Mouse (Mus musculus) G1E (cell line): ENCODE results near the gene Fam20a. TPM values are rescaled to one million over a fixed set of nuclear protein-coding genes. Genes with fewer than 3 reads are reported as not detected.

Experiments
- ATAC-seq: 2 replicates; pipeline ENCODE4 v1.8.0; 2016; ENCODE audit warnings: mild to moderate bottlenecking; ENCODE audit not compliant: insufficient number of reproducible peaks, poor library complexity, low FRiP score, severe bottlenecking; ENCODE audit errors: extremely low read depth
- DNase-seq: peaks from one replicate; pipeline ENCODE4 v3.0.0; 2012; ENCODE audit warnings: low spot score
- H3K27me3 ChIP-seq: 2 replicates; pipeline ENCODE4 v1.6.1; 2012; ENCODE audit warnings: mild to moderate bottlenecking, low read length, inconsistent platforms; ENCODE audit not compliant: insufficient read depth
- H3K36me3 ChIP-seq: replicated peaks from 2 replicates; pipeline ENCODE3; 2012; ENCODE audit warnings: mild to moderate bottlenecking, inconsistent platforms
- H3K4me1 ChIP-seq: 2 replicates; pipeline ENCODE4 v1.6.1; 2012; ENCODE audit warnings: low read depth, low read length, inconsistent platforms, mixed read lengths; ENCODE audit not compliant: insufficient read depth
- H3K4me3 ChIP-seq: 2 replicates; pipeline ENCODE4 v1.5.1; 2012; ENCODE audit warnings: low read depth, mild to moderate bottlenecking, inconsistent platforms, low read length, moderate library complexity, mixed read lengths
- H3K9me3 ChIP-seq: replicated peaks from 2 replicates; pipeline ENCODE4 v1.6.1; 2012; ENCODE audit warnings: inconsistent platforms
- CTCF ChIP-seq: IDR thresholded peaks from 2 replicates; pipeline ENCODE4 v1.5.1; 2012; ENCODE audit warnings: low read depth, low read length, inconsistent platforms, mixed read lengths
- GATA1 ChIP-seq: IDR thresholded peaks from 2 replicates; pipeline ENCODE4 v1.6.1; 2012; ENCODE audit warnings: borderline replicate concordance, low read length, inconsistent platforms, mixed read lengths
- GATA2 ChIP-seq: IDR thresholded peaks from 2 replicates; pipeline ENCODE4 v1.6.1; 2012; ENCODE audit warnings: low read depth, low read length, inconsistent platforms, borderline replicate concordance
- POLR2AphosphoS5 ChIP-seq: IDR thresholded peaks from 2 replicates; pipeline ENCODE4 v1.6.1; 2012; ENCODE audit warnings: low read depth, low read length, inconsistent platforms; ENCODE audit not compliant: insufficient replicate concordance
- TAL1 ChIP-seq: conservative IDR thresholded peaks from 2 replicates; pipeline ENCODE4 v1.6.1; 2012; ENCODE audit warnings: low read depth, low read length, inconsistent platforms, mixed read lengths
- polyA plus RNA-seq: library from polyadenylated mRNA; stranded (reverse); fragments of >175 nt; gene quantifications from 2 replicates; pipeline ENCODE4 v1.2.3, GENCODE M21; 2012
- total RNA-seq, 2 experiments: library from RNA; stranded (forward) in 1 of 2; stranded (reverse) in 1 of 2; fragments of 200-1000 nt in 1 of 2; fragments of >200 nt in 1 of 2; fragmentation: Nextera tagmentation in 1 of 2; gene quantifications; 2 replicates each; pipeline ENCODE4 v1.2.3; 2014 to 2017

Fam20a gene
- total and polyA plus RNA-seq, 3 experiments = 0.05 TPM; not detected in 2

DNA sequence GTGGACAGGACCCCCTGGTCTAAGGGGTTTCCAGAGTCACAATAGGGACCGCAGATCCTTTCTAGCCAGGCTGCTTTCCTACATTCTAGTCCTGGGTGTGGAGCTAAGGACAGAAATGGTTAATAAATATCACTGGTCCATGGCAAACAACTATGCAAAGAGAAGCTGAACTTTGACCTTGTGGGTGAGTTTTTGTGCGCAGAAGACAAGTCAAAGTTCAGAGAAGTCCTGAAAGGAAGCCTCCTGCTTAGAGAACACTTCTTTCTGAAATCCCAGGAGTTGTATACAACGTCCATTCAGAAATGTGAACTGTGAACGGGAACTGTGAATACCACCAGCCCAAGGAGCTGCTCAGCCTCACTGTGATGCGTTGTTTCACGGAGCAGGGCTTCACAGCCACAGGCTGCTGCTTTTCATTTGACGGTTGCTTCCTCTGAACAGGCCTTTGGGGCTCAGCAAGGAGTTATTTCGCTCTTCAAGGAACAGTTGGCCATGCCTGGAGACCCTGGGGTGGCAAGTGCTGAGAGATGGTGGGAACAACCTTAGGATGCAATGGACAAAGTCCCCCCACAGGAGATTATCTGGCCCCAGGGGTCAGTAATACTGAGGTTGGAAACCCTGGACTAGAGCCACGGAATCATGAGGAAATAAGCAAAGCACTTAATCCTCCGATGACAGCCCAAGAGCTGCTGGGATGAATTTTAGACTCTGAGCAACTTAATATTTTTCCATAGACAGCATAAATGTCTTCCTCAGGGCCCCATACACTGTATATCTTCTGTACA lies 19.9 kb downstream of the Fam20a start:
- Histone ChIP-seq H3K27me3 (no peaks in the 10 kb centered on the region), H3K4me1 (no peaks in the 10 kb centered on the region), H3K4me3 (no peak overlapping the region), H3K36me3 (no peaks in the 10 kb centered on the region), H3K9me3 (peaks cover 22% of the 10 kb centered on the region)
- DNase-seq (no peak), ATAC-seq (no peak)
- TF ChIP-seq CTCF (no peak), POLR2AphosphoS5 (no peak), TAL1 (no peak), GATA2 (no peak), GATA1 (no peak)

DNA sequence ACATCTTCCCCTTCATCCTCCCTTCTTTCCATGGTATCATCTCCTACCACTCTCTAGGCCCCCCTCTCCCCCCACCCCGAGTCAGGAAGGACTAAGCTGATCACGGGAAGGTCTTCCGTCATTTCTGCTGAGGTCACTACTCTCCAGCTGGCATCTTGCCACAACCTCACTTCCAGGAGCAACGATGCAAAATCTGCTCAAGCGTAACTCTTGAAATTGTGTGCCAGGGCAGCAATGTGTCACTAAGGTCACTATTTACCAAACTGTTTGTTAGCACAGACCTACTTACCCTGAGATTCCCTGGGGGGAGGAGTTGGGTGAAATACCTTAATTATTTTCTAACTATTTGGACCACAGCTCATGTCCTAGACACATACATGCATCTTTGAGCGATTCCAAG lies 21.3 kb downstream of the Fam20a start:
- Histone ChIP-seq H3K4me1 (no peaks in the 10 kb centered on the region), H3K4me3 (no peak overlapping the region), H3K27me3 (no peaks in the 10 kb centered on the region), H3K9me3 (peaks cover 25% of the 10 kb centered on the region), H3K36me3 (no peaks in the 10 kb centered on the region)
- TF ChIP-seq TAL1 (no peak), POLR2AphosphoS5 (no peak)
- no peak for ATAC-seq
- DNase-seq = no peak

DNA sequence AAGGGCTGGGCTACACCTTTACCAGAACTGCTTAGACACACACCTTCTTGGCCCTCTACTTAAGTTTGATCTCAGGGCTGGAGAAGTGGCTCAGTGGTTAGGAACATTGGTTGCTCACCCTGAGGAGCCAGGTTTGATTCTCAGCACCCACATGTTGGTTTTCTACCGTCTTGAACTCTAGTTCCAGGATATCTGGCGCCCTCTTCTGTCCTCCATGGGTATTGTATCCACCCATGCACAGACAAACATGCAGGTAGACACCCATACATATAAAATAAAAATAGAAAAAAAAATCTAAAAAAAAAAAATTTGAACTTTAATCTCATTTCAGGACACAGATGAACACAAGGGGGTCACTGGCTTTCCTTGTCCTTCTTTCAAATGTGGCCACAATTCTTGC lies 22.3 kb downstream of the Fam20a start:
- H3K36me3 ChIP-seq = no peaks in the 10 kb centered on the region
- no peak for DNase-seq
- no peak for ATAC-seq
- peaks cover 23% of the 10 kb centered on the region for H3K9me3 ChIP-seq
- no peak for TF ChIP-seq CTCF
- no peak for TF ChIP-seq GATA1
- TF ChIP-seq TAL1 = no peak
- no peak for TF ChIP-seq POLR2AphosphoS5
- TF ChIP-seq GATA2 = no peak
- no peaks in the 10 kb centered on the region for H3K27me3 ChIP-seq
- no peaks in the 10 kb centered on the region for H3K4me1 ChIP-seq
- H3K4me3 ChIP-seq = no peak overlapping the region

GRCm38 (mm10) chr11:109698740-109699139 lies 23.3 kb downstream of the Fam20a start:
- H3K36me3 ChIP-seq = no peaks in the 10 kb centered on the region
- TF ChIP-seq GATA2 = no peak
- TF ChIP-seq POLR2AphosphoS5 = no peak
- no peak for TF ChIP-seq GATA1
- no peak for TF ChIP-seq CTCF
- no peak for TF ChIP-seq TAL1
- H3K4me3 ChIP-seq = no peak overlapping the region
- H3K4me1 ChIP-seq = no peaks in the 10 kb centered on the region
- no peaks in the 10 kb centered on the region for H3K27me3 ChIP-seq
- peaks cover 16% of the 10 kb centered on the region for H3K9me3 ChIP-seq
- ATAC-seq (no peak), DNase-seq (no peak)

DNA sequence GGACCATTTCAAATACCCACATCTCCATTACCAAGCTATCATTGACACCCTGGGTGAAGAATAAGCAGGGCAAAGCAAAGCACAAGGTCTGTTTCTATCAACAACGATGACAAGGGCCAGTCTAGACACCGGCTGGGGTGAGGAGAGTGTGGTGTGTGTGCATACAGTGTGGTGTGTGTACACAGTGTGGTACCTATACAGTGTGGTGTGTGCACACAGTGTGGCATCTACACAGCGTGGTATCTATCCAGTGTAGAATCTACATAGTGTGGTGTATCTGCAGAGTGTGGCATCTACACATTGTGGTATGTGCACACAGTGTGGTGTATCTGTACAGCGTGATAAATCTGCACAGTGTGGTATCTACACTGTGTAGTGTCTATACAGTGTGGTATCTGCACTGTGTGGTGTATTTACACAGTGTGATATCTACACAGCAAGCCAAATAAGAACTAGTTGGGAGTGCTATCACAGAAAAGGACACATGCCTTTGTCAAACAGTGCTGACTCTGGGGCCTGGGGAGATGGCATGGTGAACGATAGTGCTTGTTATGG lies 24.9 kb downstream of the Fam20a start:
- Histone ChIP-seq H3K4me1 (no peaks in the 10 kb centered on the region), H3K36me3 (no peaks in the 10 kb centered on the region), H3K27me3 (no peaks in the 10 kb centered on the region), H3K9me3 (peaks cover 16% of the 10 kb centered on the region), H3K4me3 (no peak overlapping the region)
- TF ChIP-seq TAL1 (no peak), GATA2 (no peak), POLR2AphosphoS5 (no peak), GATA1 (no peak), CTCF (no peak)
- no peak for ATAC-seq
- no peak for DNase-seq

- Histone ChIP-seq H3K9me3 (peaks cover 16% of the 10 kb centered on the region), H3K4me3 (no peak overlapping the region), H3K27me3 (no peaks in the 10 kb centered on the region), H3K36me3 (no peaks in the 10 kb centered on the region), H3K4me1 (no peaks in the 10 kb centered on the region)
- TF ChIP-seq GATA2 (no peak), TAL1 (no peak), GATA1 (no peak), POLR2AphosphoS5 (no peak), CTCF (no peak)
- DNase-seq = no peak
- no peak for ATAC-seq
Observed at GRCm38 (mm10) chr11:109696519-109696918, 25.6 kb downstream of the Fam20a start.

- H3K9me3 ChIP-seq = 0 out of 2 replicates have a peak, but pooled peaks cover 5% of the 10 kb centered on the region
- no peak for ATAC-seq
Observed at GRCm38 (mm10) chr11:109692737-109693136, 29.3 kb downstream of the Fam20a start.

More at GRCm38 (mm10) chr11:109692737-109693136, 29.3 kb downstream of the Fam20a start:
- DNase-seq = no peak
- TF ChIP-seq TAL1 (no peak), POLR2AphosphoS5 (no peak), CTCF (no peak), GATA1 (no peak), GATA2 (no peak)
- no peaks in the 10 kb centered on the region for H3K36me3 ChIP-seq
- no peaks in the 10 kb centered on the region for H3K27me3 ChIP-seq
- H3K4me1 ChIP-seq = no peaks in the 10 kb centered on the region
- no peak overlapping the region for H3K4me3 ChIP-seq
